Mouse (Mus musculus): ENCODE results near the gene Lce1d. TPM values are rescaled to one million over a fixed set of nuclear protein-coding genes. Genes with fewer than 3 reads are reported as not detected.

Lce1d gene
- polyA plus RNA-seq, 1 experiment from 2014 or later = not detected

DNA sequence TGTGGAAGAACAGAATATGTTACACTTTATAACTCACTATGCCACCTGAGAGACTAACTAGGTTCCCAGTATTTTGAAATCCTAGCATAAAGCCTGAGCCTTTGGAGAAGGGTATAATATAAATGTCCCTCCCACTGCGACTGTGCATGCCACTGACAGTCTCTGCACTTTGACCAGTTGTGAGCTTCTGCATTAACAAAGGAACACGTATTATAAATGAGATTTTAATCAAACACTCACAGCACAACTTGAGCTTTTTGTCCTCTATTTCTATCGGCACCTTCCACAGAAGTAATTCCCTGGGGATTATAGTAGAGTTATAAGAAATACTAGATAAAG lies 48.4 kb downstream of the Lce1d start:
- Histone ChIP-seq H3K4me3 (no peak overlapping the region), H3K4me2 (replicated peaks) (no peak overlapping the region), H3K9ac (no peak overlapping the region), H3K9me3 (no peaks in the 10 kb centered on the region), H3K27ac (no peak overlapping the region), H3K4me1 (no peaks in the 10 kb centered on the region), H3K27me3 (no peaks in the 10 kb centered on the region), H3K36me3 (no peaks in the 10 kb centered on the region)
- no peak for ATAC-seq (ENCODE audit: insufficient number of reproducible peaks, insufficient read depth, low FRiP score, low TSS enrichment)
- WGBS = 76% methylated on average over 3 of the region's 3 CpGs

GRCm38 (mm10) chr3:92637745-92638652 lies 49.0 kb downstream of the Lce1d start:
- no peaks in the 10 kb centered on the region for H3K4me1 ChIP-seq
- 43% methylated on average over 1 of the region's 1 CpGs for WGBS
- H3K4me3 ChIP-seq = no peak overlapping the region
- no peak overlapping the region for H3K27ac ChIP-seq
- no peak overlapping the region for H3K9ac ChIP-seq
- no peak overlapping the region for H3K4me2 ChIP-seq (replicated peaks)
- no peaks in the 10 kb centered on the region for H3K27me3 ChIP-seq
- no peak for ATAC-seq (ENCODE audit: insufficient number of reproducible peaks, insufficient read depth, low FRiP score, low TSS enrichment)
- no peaks in the 10 kb centered on the region for H3K9me3 ChIP-seq
- no peaks in the 10 kb centered on the region for H3K36me3 ChIP-seq

Other genes with a start within 250 kb of the Lce1d start
- gene Sprr1b, start 248.4 kb downstream of the Lce1d start, polyA plus RNA-seq (2016; fragmentation: Nextera tagmentation; extraction: Ambion mirVana) = not detected in 2 replicates
- not detected in 2 replicates for gene Sprr3, start 228.5 kb downstream of the Lce1d start, polyA plus RNA-seq (2016; fragmentation: Nextera tagmentation; extraction: Ambion mirVana)
- 0.29 and 0.55 TPM in 2 replicates for gene Sprr1a, start 201.3 kb downstream of the Lce1d start, polyA plus RNA-seq (2016; fragmentation: Nextera tagmentation; extraction: Ambion mirVana)
- not detected in 2 replicates for gene Sprr4, start 186.7 kb downstream of the Lce1d start, polyA plus RNA-seq (2016; fragmentation: Nextera tagmentation; extraction: Ambion mirVana)
- not detected in 2 replicates for gene 2310046K23Rik, start 152.7 kb downstream of the Lce1d start, polyA plus RNA-seq (2016; fragmentation: Nextera tagmentation; extraction: Ambion mirVana)
- gene Ivl, start 113.5 kb downstream of the Lce1d start, polyA plus RNA-seq (2016; fragmentation: Nextera tagmentation; extraction: Ambion mirVana) = not detected in 2 replicates
- gene Smcp, start 98.2 kb downstream of the Lce1d start, polyA plus RNA-seq (2016; fragmentation: Nextera tagmentation; extraction: Ambion mirVana) = not detected in 2 replicates
- not detected in 2 replicates for gene 2210017I01Rik, start 79.7 kb downstream of the Lce1d start, polyA plus RNA-seq (2016; fragmentation: Nextera tagmentation; extraction: Ambion mirVana)
- not detected in 2 replicates for gene Lce6a, start 65.5 kb downstream of the Lce1d start, polyA plus RNA-seq (2016; fragmentation: Nextera tagmentation; extraction: Ambion mirVana)
- gene Lce1a1, start 38.9 kb downstream of the Lce1d start, polyA plus RNA-seq (2016; fragmentation: Nextera tagmentation; extraction: Ambion mirVana) = not detected in 2 replicates
- gene Lce1b, start 30.3 kb downstream of the Lce1d start, polyA plus RNA-seq (2016; fragmentation: Nextera tagmentation; extraction: Ambion mirVana) = not detected in 2 replicates
- not detected in 2 replicates for gene Lce1a2, start 16.9 kb downstream of the Lce1d start, polyA plus RNA-seq (2016; fragmentation: Nextera tagmentation; extraction: Ambion mirVana)
- gene Lce1c, start 8.0 kb downstream of the Lce1d start, polyA plus RNA-seq (2016; fragmentation: Nextera tagmentation; extraction: Ambion mirVana) = not detected in 2 replicates
- gene Lce1e, start 21.9 kb upstream of the Lce1d start, polyA plus RNA-seq (2016; fragmentation: Nextera tagmentation; extraction: Ambion mirVana) = not detected in 2 replicates
- not detected in 2 replicates for gene Lce1f, start 33.1 kb upstream of the Lce1d start, polyA plus RNA-seq (2016; fragmentation: Nextera tagmentation; extraction: Ambion mirVana)
- gene Gm38119, start 51.9 kb upstream of the Lce1d start, polyA plus RNA-seq (2016; fragmentation: Nextera tagmentation; extraction: Ambion mirVana) = not detected in 2 replicates
- not detected in 2 replicates for gene Lce1g, start 65.1 kb upstream of the Lce1d start, polyA plus RNA-seq (2016; fragmentation: Nextera tagmentation; extraction: Ambion mirVana)
- not detected in 2 replicates for gene Lce1h, start 77.9 kb upstream of the Lce1d start, polyA plus RNA-seq (2016; fragmentation: Nextera tagmentation; extraction: Ambion mirVana)
- not detected in 2 replicates for gene Lce1i, start 91.7 kb upstream of the Lce1d start, polyA plus RNA-seq (2016; fragmentation: Nextera tagmentation; extraction: Ambion mirVana)
- not detected in 2 replicates for gene Lce1j, start 103.3 kb upstream of the Lce1d start, polyA plus RNA-seq (2016; fragmentation: Nextera tagmentation; extraction: Ambion mirVana)
- not detected in 2 replicates for gene Lce1k, start 120.7 kb upstream of the Lce1d start, polyA plus RNA-seq (2016; fragmentation: Nextera tagmentation; extraction: Ambion mirVana)
- not detected in 2 replicates for gene Kprp, start 140.0 kb upstream of the Lce1d start, polyA plus RNA-seq (2016; fragmentation: Nextera tagmentation; extraction: Ambion mirVana)
- gene Lce1l, start 164.1 kb upstream of the Lce1d start, polyA plus RNA-seq (2016; fragmentation: Nextera tagmentation; extraction: Ambion mirVana) = not detected in 2 replicates
- gene 2310050C09Rik, start 183.0 kb upstream of the Lce1d start, polyA plus RNA-seq (2016; fragmentation: Nextera tagmentation; extraction: Ambion mirVana) = not detected in 2 replicates
- gene Lce3a, start 239.0 kb upstream of the Lce1d start, polyA plus RNA-seq (2016; fragmentation: Nextera tagmentation; extraction: Ambion mirVana) = not detected in 2 replicates
- not detected in 2 replicates for gene Lce3b, start 245.8 kb upstream of the Lce1d start, polyA plus RNA-seq (2016; fragmentation: Nextera tagmentation; extraction: Ambion mirVana)